Mouse (Mus musculus) ES-CJ7 (cell line): ENCODE measurements at regions not wholly inside any gene's neighbourhood (a gene's known extent, or its start where the extent isn't known, plus 50 kb on each side); places are given as distances from the start of the nearest gene placed in this dataset.

Source experiments
- DNase-seq: peaks from one replicate; pipeline ENCODE4 v3.0.0; 2011; ENCODE audit warnings: low read depth, low spot score

- peak; percentile 95 for DNase-seq
Measured at GRCm38 (mm10) chr7:73141167-73141566, 234.1 kb upstream of the Rgma start.

DNA sequence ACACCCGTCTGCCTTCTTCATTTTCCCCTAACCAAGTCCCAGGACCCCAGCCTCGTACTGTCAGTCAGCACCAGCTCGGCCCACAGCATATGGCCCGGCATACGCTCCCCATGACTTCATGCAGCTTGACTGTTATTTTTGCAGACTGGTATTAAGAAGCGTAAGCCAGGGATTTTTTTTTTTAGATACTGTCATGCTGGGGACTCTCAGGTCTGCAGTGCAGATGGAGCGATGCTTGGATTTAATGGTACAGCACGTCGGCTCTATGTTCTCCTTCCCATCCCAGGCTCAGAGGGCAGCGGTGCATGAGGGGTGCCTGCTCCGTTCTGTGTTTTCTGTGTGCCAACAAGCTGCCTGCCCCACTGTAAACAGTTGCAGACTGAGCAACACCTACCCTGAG lies 231.4 kb upstream of the Rgma start:
- DNase-seq = no peak

GRCm38 (mm10) chr7:73144846-73145245 lies 230.5 kb upstream of the Rgma start:
- DNase-seq = no peak

DNA sequence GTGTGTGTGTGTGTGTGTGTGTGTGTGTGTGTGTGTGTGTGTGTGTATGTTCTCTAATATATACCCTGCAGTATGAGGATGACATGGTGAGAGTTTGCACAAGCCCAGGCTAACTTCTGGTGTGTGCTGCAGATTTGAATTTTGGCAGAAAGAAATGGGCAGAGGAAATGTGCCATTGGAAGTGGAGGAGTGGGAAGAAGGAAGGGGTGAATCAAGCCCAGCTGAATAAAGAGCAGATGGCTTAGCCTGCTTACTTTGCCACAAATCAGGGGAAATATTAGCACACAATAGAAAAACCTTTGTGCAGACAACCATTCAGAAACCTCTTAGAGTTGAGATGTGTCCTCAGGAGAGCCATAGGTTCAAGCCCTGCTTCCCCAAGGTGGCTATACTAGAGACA lies 228.1 kb upstream of the Rgma start:
- DNase-seq = no peak

- DNase-seq = no peak
Measured at GRCm38 (mm10) chr7:73150436-73150835, 224.9 kb upstream of the Rgma start.

- DNase-seq = no peak
Measured at GRCm38 (mm10) chr7:73151586-73152467, 223.5 kb upstream of the Rgma start.

- DNase-seq = no peak
Measured at GRCm38 (mm10) chr7:73153668-73154067, 221.6 kb upstream of the Rgma start.

DNA sequence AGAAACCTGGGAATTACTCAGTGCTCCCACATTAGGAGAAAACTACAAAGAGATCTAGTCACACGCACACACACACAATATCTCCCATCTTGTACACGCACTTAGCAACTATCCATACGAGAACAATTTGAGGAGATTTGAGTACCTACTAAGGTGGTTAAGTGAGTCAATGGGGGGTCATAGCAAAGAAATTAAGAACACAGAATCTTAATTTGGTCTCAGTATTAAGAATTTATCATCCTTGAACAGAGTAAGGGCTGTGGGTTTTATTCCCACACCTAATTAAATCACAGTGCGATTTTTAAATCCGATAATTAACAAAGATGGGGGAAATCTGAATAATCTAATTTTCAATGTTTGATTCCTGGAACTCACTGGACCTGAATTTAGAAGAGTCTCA lies 216.5 kb upstream of the Rgma start:
- no peak for DNase-seq

GRCm38 (mm10) chr7:73160968-73161367 lies 214.3 kb upstream of the Rgma start:
- peak; percentile 65 for DNase-seq

DNA sequence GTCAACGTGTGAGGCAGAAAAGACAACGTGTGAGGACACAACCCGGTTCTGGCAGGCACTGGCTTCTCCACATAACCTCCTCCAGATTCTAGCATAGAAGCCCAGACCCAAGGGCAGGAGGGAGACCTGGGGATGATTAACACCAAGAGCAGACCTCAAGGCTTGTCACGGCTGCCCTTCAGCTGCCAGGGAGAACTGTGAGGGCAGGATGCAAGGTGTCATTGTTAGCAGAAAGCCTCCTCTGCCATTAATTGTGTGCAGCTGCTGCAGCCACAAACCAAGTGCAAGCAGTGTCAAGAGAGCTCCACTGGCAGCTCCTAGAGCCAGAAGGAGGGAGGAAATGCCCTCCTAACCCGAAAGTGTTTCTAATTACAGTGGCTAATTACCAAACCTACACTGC lies 211.6 kb upstream of the Rgma start:
- no peak for DNase-seq

GRCm38 (mm10) chr7:73165521-73165920 lies 209.8 kb upstream of the Rgma start:
- no peak for DNase-seq

- DNase-seq = no peak
Measured at GRCm38 (mm10) chr7:73169416-73169815, 205.9 kb upstream of the Rgma start.

- no peak for DNase-seq
Measured at GRCm38 (mm10) chr7:73172615-73173014, 202.7 kb upstream of the Rgma start.

DNA sequence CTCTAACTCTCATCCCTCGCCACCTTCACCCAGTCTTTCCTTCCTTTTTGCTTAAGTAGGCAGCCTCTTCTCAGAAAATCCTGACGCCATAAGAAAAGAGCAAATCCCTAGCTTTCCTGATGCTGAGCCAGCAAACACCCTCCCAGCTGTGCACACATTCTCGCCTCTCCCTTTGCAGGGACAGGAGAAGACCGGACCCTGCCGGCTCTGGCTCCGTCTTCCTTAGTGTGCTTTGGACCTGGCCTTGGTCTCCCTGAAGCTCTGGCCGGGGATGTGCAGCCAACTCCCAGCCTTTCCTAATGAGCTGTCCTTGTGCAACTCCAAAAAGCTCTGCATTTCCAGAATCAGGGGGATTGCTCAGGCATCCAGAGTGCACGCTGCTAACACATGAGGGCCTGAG lies 191.5 kb upstream of the Rgma start:
- no peak for DNase-seq

GRCm38 (mm10) chr7:73184208-73185070 lies 190.9 kb upstream of the Rgma start:
- DNase-seq = no peak

DNA sequence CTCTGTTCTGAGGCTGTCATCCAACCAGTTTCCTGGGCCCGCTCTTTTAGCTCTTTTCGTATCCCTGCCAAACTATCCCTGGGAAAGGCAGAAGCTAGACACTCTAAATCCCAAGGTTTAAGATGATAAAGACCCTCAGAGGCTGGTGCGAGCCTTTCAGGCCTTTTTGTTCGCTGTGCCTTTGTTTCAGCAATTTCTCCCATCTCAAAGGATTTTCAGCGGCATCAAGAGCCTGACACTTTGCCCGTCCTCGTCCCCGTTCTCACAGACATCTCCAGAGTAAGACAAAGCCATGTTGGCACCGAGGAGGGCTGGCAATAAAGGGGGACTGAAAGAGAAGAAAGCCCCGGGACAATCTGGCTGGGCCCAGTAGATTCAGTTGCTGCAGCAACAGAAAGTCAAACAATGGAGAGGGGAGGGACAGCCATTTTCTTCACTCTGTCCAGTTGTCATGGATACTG lies 190.2 kb upstream of the Rgma start:
- no peak for DNase-seq

DNA sequence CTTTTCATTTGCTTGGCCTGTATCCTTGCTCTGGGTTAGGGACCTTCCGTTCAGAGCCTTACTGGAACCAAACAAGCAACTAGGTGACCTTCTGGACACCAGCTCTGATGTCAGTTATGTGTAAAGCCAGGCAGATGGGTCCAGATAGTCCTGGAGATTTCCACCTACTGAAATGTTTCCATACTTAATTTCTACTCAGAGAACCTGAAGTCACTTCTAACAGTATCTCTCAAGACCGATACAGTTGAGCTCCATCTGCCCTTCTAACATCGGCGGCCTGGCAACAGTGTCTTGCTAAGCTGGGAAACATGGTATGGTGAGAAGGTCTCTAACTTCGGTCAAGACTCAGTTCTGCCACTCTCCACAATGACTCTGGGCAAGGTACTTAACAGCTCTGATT lies 189.7 kb upstream of the Rgma start:
- no peak for DNase-seq

DNA sequence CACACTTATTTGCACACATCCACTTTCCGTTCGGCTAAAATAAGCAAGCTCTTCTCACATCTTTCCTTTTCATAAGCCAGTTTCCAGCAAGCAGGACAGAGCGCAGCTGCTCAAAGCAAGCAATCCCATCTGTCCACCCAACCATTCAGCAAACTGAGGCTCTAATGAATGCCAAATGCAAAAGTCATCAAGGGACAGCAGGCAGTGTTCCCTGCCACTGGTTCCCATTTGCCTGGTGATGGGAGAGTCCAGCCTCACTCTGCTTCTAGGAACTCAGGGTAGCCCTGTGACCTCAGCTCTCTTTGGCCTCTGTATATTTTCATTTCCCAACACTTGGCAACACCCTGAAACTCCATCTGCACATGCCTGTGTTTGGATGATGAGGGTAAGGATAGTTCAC lies 188.8 kb upstream of the Rgma start:
- DNase-seq = no peak

GRCm38 (mm10) chr7:73191388-73192278 lies 183.7 kb upstream of the Rgma start:
- no peak for DNase-seq

DNA sequence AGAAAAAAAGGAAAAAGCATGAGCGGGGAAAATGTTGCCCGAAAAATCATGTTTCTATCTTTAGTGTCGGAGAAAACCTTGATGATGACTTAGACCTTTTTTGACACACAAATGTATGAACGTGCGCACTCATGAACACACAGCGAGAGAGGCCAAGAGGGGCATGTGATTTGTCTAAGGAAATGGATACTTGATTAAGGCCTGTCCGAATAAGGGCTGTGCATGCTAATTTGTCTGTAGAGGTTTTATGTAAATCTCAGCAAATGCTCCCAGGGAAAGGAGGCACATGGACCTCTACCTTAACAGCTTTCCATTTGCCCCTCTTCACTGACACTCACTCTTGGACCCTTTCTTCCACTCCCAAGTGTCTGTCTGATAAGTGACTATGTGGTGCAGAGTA lies 182.5 kb upstream of the Rgma start:
- no peak for DNase-seq

- DNase-seq = no peak
Measured at GRCm38 (mm10) chr7:73195306-73195705, 180.0 kb upstream of the Rgma start.
